Mouse (Mus musculus) midbrain, embryonic 10.5 days (tissue): ENCODE data around the gene Junb. TPM values are rescaled to one million over a fixed set of nuclear protein-coding genes. Genes with fewer than 3 reads are reported as not detected.

Experiments used
- DNase-seq: peaks from one replicate; pipeline ENCODE4 v3.0.0-alpha.2; 2017; ENCODE audit warnings: low spot score
- H3K27ac ChIP-seq: fragments of 300-500 bp; sonication (generic); replicated peaks from 2 replicates; pipeline ENCODE4 v1.5.1; 2016; ENCODE audit warnings: mild to moderate bottlenecking
- H3K27me3 ChIP-seq: fragments of 300-500 bp; sonication (generic); 2 replicates; pipeline ENCODE4 v1.6.1; 2016; ENCODE audit warnings: low read depth, mild to moderate bottlenecking; ENCODE audit not compliant: poor library complexity, severe bottlenecking
- H3K36me3 ChIP-seq: fragments of 300-500 bp; sonication (generic); 2 replicates; pipeline ENCODE4 v1.6.1; 2016; ENCODE audit warnings: mild to moderate bottlenecking, moderate library complexity
- H3K4me1 ChIP-seq: fragments of 300-500 bp; sonication (generic); 2 replicates; pipeline ENCODE4 v1.6.1; 2016
- H3K4me3 ChIP-seq: fragments of 300-500 bp; sonication (generic); 2 replicates; pipeline ENCODE4 v1.5.1; 2016; ENCODE audit warnings: mild to moderate bottlenecking, moderate library complexity
- H3K9me3 ChIP-seq: fragments of 300-500 bp; sonication (generic); replicated peaks from 2 replicates; pipeline ENCODE4 v1.6.1; 2016; ENCODE audit warnings: mild to moderate bottlenecking
- WGBS: fragments of 180-500 bp; shearing (Covaris S2); methylation state at CpG from one replicate; pipeline ENCODE4 v1.1.7; 2016; 5-methylcytosine and 5-hydroxymethylcytosine counted together
- polyA plus RNA-seq: library from polyadenylated mRNA; unstranded; fragments of >200 nt; fragmentation: Nextera tagmentation; extraction: Ambion mirVana; gene quantifications from 2 replicates; pipeline ENCODE4 v1.2.1, GENCODE M21; 2016

Junb gene
- polyA plus RNA-seq, 1 experiment from 2014 or later: 5.0 TPM

GRCm38 (mm10) chr8:84985049-84985683 is 6.6 kb upstream of the Junb start:
- Histone ChIP-seq H3K9me3 (no peaks in the 10 kb centered on the region), H3K27me3 (peaks cover 84% of the 10 kb centered on the region), H3K4me1 (peaks cover 45% of the 10 kb centered on the region), H3K36me3 (no peaks in the 10 kb centered on the region), H3K27ac (peak overlapping the region; percentile 83), H3K4me3 (peak overlapping the region; percentile 68)
- DNase-seq: no peak
- WGBS: 1% methylated on average over 23 of the region's 23 CpGs

GRCm38 (mm10) chr8:84984294-84985048 is 6.0 kb upstream of the Junb start:
- WGBS: 11% methylated on average over 16 of the region's 16 CpGs

GRCm38 (mm10) chr8:84982499-84983011 is 4.0 kb upstream of the Junb start:
- H3K36me3 ChIP-seq: no peaks in the 10 kb centered on the region
- no peak overlapping the region for H3K4me3 ChIP-seq
- H3K27me3 ChIP-seq: peaks cover 92% of the 10 kb centered on the region
- 77% methylated on average over 3 of the region's 3 CpGs for WGBS
- DNase-seq: no peak
- H3K4me1 ChIP-seq: peaks cover 58% of the 10 kb centered on the region
- no peaks in the 10 kb centered on the region for H3K9me3 ChIP-seq
- H3K27ac ChIP-seq: no peak overlapping the region

More at GRCm38 (mm10) chr8:84984294-84985048, 6.0 kb upstream of the Junb start:
- Histone ChIP-seq H3K9me3 (no peaks in the 10 kb centered on the region), H3K4me1 (peaks cover 45% of the 10 kb centered on the region), H3K27me3 (peaks cover 91% of the 10 kb centered on the region), H3K36me3 (no peaks in the 10 kb centered on the region), H3K27ac (peak overlapping the region; percentile 83), H3K4me3 (peak overlapping the region; percentile 68)
- DNase-seq: no peak

DNA sequence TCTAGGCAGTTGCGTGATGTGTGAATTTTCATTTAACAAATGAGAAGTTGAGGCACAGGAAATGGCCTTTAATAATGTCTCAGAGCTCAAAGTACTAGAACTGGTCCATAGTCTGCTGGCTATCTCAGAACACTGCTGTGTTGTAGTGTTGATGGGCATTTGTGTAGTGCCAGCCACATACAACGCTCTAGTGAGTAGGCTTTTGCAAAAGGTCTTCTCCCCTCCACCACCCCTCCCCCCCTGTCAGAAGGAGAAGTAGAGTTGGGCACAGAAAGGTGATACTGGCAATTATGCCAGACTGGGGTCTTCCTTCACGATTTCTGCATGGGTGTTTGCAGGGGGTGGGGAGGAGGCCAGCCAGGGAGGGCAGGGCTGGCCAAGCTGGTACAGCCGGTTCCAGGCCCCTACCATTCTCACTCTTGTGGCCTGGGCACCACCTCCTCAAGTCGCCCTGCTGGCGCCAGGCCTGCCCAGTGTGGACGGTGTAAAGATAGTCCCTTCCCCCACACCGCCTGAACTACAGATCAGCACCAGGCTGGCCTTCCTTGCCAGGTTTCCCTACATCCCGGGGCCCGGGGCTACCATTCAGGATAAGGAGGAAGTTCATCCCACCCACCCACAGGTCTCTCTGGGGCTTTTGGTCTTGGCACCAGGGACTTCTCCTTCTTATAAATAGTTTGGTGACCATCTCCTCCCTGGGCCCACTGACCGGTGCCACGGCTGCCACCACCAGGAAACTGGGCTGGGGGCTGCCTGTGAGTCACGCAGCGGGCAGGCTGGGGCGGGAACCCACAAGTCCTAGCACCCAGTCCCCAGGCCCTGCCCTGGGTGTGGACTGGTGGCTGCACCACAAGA is 3.4 kb upstream of the Junb start:
- Histone ChIP-seq H3K27me3 (peaks cover 92% of the 10 kb centered on the region), H3K27ac (no peak overlapping the region), H3K36me3 (no peaks in the 10 kb centered on the region), H3K4me3 (no peak overlapping the region), H3K9me3 (no peaks in the 10 kb centered on the region), H3K4me1 (peaks cover 65% of the 10 kb centered on the region)
- 80% methylated on average over 15 of the region's 15 CpGs for WGBS
- no peak for DNase-seq

GRCm38 (mm10) chr8:84980622-84981358 is 2.3 kb upstream of the Junb start:
- Histone ChIP-seq H3K27me3 (peaks cover 85% of the 10 kb centered on the region), H3K9me3 (no peaks in the 10 kb centered on the region), H3K27ac (no peak overlapping the region), H3K4me3 (0 out of 2 replicates have a peak overlapping the region, but pooled peaks have one; percentile 2), H3K36me3 (no peaks in the 10 kb centered on the region), H3K4me1 (peaks cover 69% of the 10 kb centered on the region)
- DNase-seq: no peak
- WGBS: 40% methylated on average over 11 of the region's 11 CpGs

GRCm38 (mm10) chr8:84979599-84980421 is 1.3 kb upstream of the Junb start:
- DNase-seq: peak; percentile 87
- Histone ChIP-seq H3K27me3 (peaks cover 78% of the 10 kb centered on the region), H3K4me1 (peaks cover 68% of the 10 kb centered on the region), H3K27ac (peak overlapping the region; percentile 55), H3K36me3 (peaks cover 6% of the 10 kb centered on the region), H3K9me3 (no peaks in the 10 kb centered on the region), H3K4me3 (peak overlapping the region; percentile 50)
- WGBS: 3% methylated on average over 42 of the region's 42 CpGs

DNA sequence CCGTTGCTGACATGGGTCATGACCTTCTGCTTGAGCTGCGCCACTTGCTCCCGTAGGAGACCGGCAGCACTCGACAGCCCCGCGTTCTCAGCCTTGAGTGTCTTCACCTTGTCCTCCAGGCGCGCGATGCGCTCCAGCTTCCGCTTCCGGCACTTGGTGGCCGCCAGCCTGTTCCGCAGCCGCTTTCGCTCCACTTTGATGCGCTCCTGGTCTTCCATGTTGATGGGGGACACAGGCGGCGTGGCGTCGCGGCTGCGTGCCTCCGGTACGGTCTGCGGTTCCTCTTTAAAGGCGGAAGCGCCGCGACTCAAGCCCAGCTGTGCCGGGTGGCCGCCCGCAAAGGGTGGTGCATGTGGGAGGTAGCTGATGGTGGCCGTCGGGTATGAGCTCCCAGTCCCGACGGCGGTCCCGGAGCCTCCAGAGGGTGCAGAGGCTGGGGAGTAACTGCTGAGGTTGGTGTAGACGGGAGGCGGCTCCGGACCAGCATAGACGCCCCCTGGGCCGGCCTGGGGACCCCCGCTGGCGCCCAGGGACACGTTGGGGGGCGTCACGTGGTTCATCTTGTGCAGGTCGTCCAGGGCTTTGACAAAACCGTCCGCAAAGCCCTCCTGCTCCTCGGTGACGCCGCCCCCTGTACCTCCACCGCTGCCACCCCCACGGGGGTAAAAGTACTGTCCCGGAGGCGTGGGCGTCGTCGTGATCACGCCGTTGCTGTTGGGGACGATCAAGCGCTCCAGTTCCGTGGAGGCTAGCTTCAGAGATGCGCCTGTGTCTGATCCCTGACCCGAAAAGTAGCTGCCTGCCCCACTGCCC is 877 bp downstream of the Junb start:
- H3K4me3 ChIP-seq: peak overlapping the region; percentile 64
- peak; percentile 70 for DNase-seq
- WGBS: 1% methylated on average over 70 of the region's 70 CpGs
- peaks cover 27% of the 10 kb centered on the region for H3K36me3 ChIP-seq
- H3K27ac ChIP-seq: peak overlapping the region; percentile 76
- H3K9me3 ChIP-seq: no peaks in the 10 kb centered on the region
- peaks cover 61% of the 10 kb centered on the region for H3K27me3 ChIP-seq
- H3K4me1 ChIP-seq: peaks cover 62% of the 10 kb centered on the region

GRCm38 (mm10) chr8:84976763-84977434 is 1.6 kb downstream of the Junb start:
- Histone ChIP-seq H3K27ac (peak overlapping the region; percentile 76), H3K27me3 (peaks cover 54% of the 10 kb centered on the region)

GRCm38 (mm10) chr8:84976031-84976762 is 2.3 kb downstream of the Junb start:
- Histone ChIP-seq H3K9me3 (no peaks in the 10 kb centered on the region), H3K4me1 (peaks cover 68% of the 10 kb centered on the region), H3K36me3 (peaks cover 42% of the 10 kb centered on the region), H3K27ac (peak overlapping the region; percentile 76), H3K4me3 (peak overlapping the region; percentile 64), H3K27me3 (peaks cover 46% of the 10 kb centered on the region)
- DNase-seq: peak; percentile 94
- WGBS: 1% methylated on average over 61 of the region's 61 CpGs

More at GRCm38 (mm10) chr8:84976763-84977434, 1.6 kb downstream of the Junb start:
- Histone ChIP-seq H3K4me3 (peak overlapping the region; percentile 64), H3K4me1 (peaks cover 62% of the 10 kb centered on the region), H3K9me3 (no peaks in the 10 kb centered on the region), H3K36me3 (peaks cover 35% of the 10 kb centered on the region)
- no peak for DNase-seq
- 3% methylated on average over 25 of the region's 25 CpGs for WGBS

- 33% methylated on average over 7 of the region's 7 CpGs for WGBS
- DNase-seq: peak; percentile 59
- Histone ChIP-seq H3K27ac (no peak overlapping the region), H3K27me3 (peaks cover 39% of the 10 kb centered on the region), H3K9me3 (no peaks in the 10 kb centered on the region), H3K36me3 (peaks cover 48% of the 10 kb centered on the region), H3K4me1 (peaks cover 70% of the 10 kb centered on the region), H3K4me3 (peak overlapping the region; percentile 64; the same call in 1 of the 2 replicates)
These were observed 3.1 kb downstream of the Junb start for GRCm38 (mm10) chr8:84975434-84975833.
